Mouse (Mus musculus): ENCODE data around the gene Mfsd5. TPM values are rescaled to one million over a fixed set of nuclear protein-coding genes. Genes with fewer than 3 reads are reported as not detected.

The Mfsd5 gene
- 42.8 and 60.8 TPM in 2 replicates for polyA plus RNA-seq (2015; fragmentation: Nextera tagmentation; extraction: Ambion mirVana)

DNA sequence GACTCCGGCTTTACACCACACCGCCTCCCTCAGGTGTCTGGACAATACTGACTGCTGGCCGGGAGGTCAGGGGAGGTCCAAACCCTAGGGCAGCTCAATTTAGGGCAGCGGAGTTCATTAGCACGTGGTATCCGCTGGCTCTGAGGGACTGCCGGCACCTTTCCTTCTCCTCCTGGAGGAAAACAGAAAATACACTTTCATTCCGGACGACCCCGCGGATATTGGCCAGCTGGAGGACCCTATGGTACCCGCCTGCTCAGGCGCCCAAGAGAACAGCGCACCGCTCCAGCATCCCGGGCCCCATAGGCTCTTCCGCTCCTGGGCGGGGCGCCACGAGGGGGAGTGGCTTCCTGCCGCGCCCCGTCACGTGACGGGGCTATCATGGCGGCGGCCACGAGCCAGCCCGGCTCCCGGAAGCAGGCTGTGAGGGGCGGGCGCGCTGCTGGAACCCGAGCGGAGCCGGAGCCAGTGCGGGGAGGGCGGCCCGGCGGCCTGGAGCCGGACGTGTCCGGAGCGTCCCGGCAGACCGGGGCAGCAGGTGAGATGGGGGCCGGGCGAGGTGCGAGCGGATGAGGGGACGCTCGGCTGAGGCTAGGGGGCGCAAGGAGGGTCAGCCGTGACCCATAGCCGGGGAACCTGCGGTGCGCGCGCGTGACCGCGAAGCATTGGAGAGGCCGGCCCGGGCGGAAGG, at the start of gene Mfsd5:
Mfsd5 (plus strand) TSS at position 363 of the 691 bp plus-strand sequence.

DNA sequence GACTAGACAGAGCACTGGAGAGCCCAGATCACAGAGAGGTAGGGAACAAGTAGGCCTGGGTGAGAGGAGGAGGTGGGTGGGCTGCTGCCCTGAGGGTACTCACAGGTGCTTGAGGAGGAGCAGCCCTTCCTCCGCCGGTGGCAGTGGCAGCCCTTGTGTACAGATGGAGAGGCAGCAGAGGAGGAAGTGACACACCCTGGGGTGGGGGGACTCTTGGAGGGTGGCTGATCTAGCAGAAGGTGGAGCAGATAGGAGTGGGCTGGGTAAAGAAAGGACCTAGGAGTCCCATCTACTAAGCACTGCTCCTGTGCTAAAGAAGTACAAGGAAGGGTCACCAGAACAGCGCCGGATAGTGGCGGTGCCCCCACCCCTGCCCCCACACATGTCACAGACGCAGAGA, 47.5 kb upstream of the Mfsd5 start, which contains the start of gene Itgb7:
Itgb7 (minus strand) TSS at position 197 of the 400 bp plus-strand sequence.

DNA sequence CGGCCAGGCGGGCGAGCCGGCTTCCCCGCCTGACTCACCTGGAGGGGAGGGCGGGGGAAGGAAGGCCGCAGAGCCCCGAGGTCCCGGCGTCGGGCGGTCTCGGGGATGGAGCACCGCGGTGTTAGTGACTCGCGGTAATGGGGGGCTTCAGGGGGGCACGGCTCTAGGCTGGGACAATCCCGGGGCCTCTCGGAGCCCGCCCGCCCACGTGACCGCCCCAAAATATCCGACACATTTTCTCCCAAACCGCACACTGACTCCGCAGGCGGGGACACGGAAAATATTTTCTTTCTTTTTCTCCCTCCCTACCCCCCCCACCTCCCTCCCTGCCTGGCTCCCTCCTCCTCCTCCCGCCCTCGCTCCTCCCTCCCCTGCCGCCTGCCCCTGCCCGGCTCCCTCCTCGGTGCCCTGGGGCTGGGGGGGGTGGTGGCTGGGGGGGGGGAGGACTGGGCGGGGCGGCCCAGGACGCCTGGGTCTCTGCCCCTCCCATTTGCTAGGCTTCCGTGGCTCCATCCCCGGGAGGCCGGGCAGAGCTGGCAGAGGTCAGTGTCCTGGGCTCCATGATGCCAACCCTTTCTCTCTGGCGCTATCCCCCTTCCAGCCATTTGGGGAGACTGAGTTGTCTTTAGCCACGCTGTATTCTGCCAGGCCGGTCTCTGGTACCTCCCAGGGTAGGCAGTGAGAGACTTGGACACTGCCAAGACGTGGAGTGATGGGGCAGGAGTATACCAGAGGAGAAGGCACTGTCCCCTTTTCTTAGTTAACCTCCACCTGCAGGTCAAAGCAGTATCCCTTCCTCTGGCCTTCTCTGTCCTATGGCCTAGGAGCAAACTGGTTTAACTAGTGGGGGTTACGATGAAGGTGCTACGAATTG, 21.8 kb upstream of the Mfsd5 start, which contains the start of gene Rarg:
Rarg (minus strand) TSS at position 316 of the 874 bp plus-strand sequence.

DNA sequence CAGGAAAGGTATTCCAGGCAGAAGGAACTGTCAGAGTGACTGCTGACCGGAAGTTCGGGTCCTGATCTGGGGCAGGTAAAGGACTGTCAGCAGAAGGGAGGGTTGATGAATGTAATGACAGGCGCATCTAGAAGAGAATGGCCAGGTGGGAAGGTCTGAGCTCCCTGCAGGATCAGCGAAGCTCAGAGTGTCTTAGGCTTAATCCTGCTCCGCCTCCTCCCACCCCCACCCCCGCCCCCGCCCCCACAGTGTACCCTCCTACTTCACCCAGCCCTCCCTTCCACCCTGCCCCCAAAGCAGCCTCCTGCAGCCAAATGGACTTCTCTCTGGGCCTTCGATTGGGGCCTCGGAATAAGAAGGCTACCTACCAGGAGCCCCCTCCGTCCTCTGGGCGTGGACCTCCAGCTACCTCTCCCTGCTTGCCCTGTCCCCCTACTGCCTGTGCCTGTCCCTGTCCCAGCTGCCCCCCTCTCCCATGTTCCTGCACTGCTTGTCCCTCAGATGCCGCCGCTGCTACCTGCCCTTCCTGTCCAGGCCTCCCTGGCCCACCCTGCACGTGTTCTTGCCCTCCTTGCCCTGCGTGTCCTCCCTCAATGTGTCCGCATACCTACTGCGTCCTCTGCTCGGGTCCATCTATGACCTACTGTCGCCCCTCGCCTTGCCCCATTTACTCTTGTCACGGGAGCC, 8.8 kb upstream of the Mfsd5 start, which contains the start of gene Gm9918:
Gm9918 (plus strand) TSS at position 290 of the 687 bp plus-strand sequence.

DNA sequence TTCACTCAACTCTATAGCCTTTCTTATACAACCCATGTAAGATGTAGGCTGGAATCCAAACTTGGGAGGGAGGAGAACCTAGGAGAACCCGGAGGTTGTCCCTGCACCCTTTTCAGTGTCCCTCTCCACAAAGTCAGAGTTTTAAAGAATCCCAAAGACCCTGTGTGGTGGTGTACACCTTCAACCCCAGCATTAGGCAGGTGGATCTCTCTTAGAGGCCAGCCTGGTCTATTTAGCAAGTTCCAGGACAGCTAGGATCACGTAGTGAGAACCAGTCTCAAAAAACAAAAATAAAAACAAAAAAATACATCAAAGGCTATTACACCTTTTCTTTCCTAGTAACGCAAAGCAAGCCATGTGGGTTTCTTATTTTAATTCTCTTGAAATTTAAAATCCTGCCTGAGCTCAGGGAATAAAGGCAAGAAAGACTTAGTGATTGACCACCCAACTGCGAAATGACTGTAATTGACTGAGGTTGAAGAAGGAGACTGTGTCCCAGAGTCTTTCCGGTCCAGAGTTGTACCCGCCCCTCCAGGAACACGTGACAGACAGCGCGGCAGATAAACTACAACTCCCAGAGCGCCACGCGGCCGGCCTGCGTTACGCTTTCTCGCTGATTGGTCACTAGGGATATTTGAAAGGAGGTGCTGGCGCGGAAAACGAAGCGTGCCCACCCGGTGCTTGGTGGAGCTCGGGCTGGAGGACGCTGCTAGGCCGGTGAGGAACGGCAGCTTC, 16.5 kb downstream of the Mfsd5 start, which contains the start of gene Espl1:
Espl1 (plus strand) TSS at position 634 of the 735 bp plus-strand sequence.

DNA sequence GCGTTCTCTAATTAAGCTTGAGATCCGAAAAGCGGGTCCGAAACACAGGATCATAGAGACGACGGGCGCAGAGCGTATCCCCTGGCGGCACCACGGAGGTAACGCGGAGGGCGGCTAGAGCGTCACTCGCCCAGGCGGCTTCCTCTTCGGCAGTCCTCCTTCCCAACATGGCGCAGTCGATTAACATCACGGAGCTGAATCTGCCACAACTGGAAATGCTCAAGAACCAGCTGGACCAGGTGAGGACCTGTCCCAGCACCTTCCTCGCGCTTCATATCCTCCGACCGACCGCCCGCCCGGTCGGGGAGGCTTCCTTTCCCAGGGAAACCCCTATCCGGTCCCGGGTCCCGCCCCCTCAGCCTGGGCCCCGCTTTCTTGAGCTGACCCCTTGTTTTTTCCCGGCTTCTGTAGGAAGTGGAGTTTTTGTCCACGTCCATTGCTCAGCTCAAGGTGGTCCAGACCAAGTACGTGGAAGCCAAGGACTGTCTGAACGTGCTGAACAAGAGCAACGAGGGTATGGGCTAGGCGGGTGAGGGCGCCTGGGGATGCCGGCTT, 46.8 kb downstream of the Mfsd5 start, which contains the start of gene Pfdn5:
Pfdn5 (plus strand) TSS at position 95 of the 555 bp plus-strand sequence.

Other genes with a start within 250 kb of the Mfsd5 start
- gene Eif4b, start 205.7 kb upstream of the Mfsd5 start, polyA plus RNA-seq (2015; fragmentation: Nextera tagmentation; extraction: Ambion mirVana), result 56.3 and 69.5 TPM in 2 replicates
- 30.7 and 39.4 TPM in 2 replicates for gene Tns2, start 179.0 kb upstream of the Mfsd5 start, polyA plus RNA-seq (2015; fragmentation: Nextera tagmentation; extraction: Ambion mirVana)
- gene Spryd3, start 143.2 kb upstream of the Mfsd5 start, polyA plus RNA-seq (2015; fragmentation: Nextera tagmentation; extraction: Ambion mirVana), result 25.6 and 29.0 TPM in 2 replicates
- gene Igfbp6, start 135.1 kb upstream of the Mfsd5 start, polyA plus RNA-seq (2015; fragmentation: Nextera tagmentation; extraction: Ambion mirVana), result 140 and 238 TPM in 2 replicates
- 0.69 and 0.79 TPM in 2 replicates for gene Soat2, start 128.9 kb upstream of the Mfsd5 start, polyA plus RNA-seq (2015; fragmentation: Nextera tagmentation; extraction: Ambion mirVana)
- 24.1 and 32.2 TPM in 2 replicates for gene Zfp740, start 76.2 kb upstream of the Mfsd5 start, polyA plus RNA-seq (2015; fragmentation: Nextera tagmentation; extraction: Ambion mirVana)
- gene Csad, start 74.7 kb upstream of the Mfsd5 start, polyA plus RNA-seq (2015; fragmentation: Nextera tagmentation; extraction: Ambion mirVana), result 66.5 and 80.5 TPM in 2 replicates
- 0.90 and 2.7 TPM in 2 replicates for gene Itgb7, start 47.5 kb upstream of the Mfsd5 start, polyA plus RNA-seq (2015; fragmentation: Nextera tagmentation; extraction: Ambion mirVana)
- gene Rarg, start 21.9 kb upstream of the Mfsd5 start, polyA plus RNA-seq (2015; fragmentation: Nextera tagmentation; extraction: Ambion mirVana), result 16.1 and 19.9 TPM in 2 replicates
- 0.19 and 0.49 TPM in 2 replicates for gene Gm9918, start 8.9 kb upstream of the Mfsd5 start, polyA plus RNA-seq (2015; fragmentation: Nextera tagmentation; extraction: Ambion mirVana)
- 4.3 and 4.6 TPM in 2 replicates for gene Espl1, start 16.8 kb downstream of the Mfsd5 start, polyA plus RNA-seq (2015; fragmentation: Nextera tagmentation; extraction: Ambion mirVana)
- gene Pfdn5, start 46.7 kb downstream of the Mfsd5 start, polyA plus RNA-seq (2015; fragmentation: Nextera tagmentation; extraction: Ambion mirVana), result 557 and 831 TPM in 2 replicates
- 70.0 and 81.2 TPM in 2 replicates for gene Myg1, start 52.3 kb downstream of the Mfsd5 start, polyA plus RNA-seq (2015; fragmentation: Nextera tagmentation; extraction: Ambion mirVana)
- gene Aaas, start 71.3 kb downstream of the Mfsd5 start, polyA plus RNA-seq (2015; fragmentation: Nextera tagmentation; extraction: Ambion mirVana), result 20.1 and 31.7 TPM in 2 replicates
- gene Sp7, start 87.7 kb downstream of the Mfsd5 start, polyA plus RNA-seq (2015; fragmentation: Nextera tagmentation; extraction: Ambion mirVana), result 0.10 and 0.27 TPM in 2 replicates
- gene Sp1, start 126.7 kb downstream of the Mfsd5 start, polyA plus RNA-seq (2015; fragmentation: Nextera tagmentation; extraction: Ambion mirVana), result 3.7 and 3.8 TPM in 2 replicates
- gene Amhr2, start 165.9 kb downstream of the Mfsd5 start, polyA plus RNA-seq (2015; fragmentation: Nextera tagmentation; extraction: Ambion mirVana), result 1.2 and 2.9 TPM in 2 replicates
- gene Prr13, start 179.6 kb downstream of the Mfsd5 start, polyA plus RNA-seq (2015; fragmentation: Nextera tagmentation; extraction: Ambion mirVana), result 115 and 172 TPM in 2 replicates
- 120 and 135 TPM in 2 replicates for gene Pcbp2, start 191.1 kb downstream of the Mfsd5 start, polyA plus RNA-seq (2015; fragmentation: Nextera tagmentation; extraction: Ambion mirVana)
- 5.6 and 8.0 TPM in 2 replicates for gene Gm10337, start 224.3 kb downstream of the Mfsd5 start, polyA plus RNA-seq (2015; fragmentation: Nextera tagmentation; extraction: Ambion mirVana)
- 9.7 and 11.3 TPM in 2 replicates for gene Map3k12, start 237.6 kb downstream of the Mfsd5 start, polyA plus RNA-seq (2015; fragmentation: Nextera tagmentation; extraction: Ambion mirVana)
- gene Tarbp2, start 238.7 kb downstream of the Mfsd5 start, polyA plus RNA-seq (2015; fragmentation: Nextera tagmentation; extraction: Ambion mirVana), result 33.9 and 41.3 TPM in 2 replicates
- 1.3 TPM in 2 replicates for gene Npff, start 245.5 kb downstream of the Mfsd5 start, polyA plus RNA-seq (2015; fragmentation: Nextera tagmentation; extraction: Ambion mirVana)

Measured in adrenal gland, postnatal 0 days (tissue).